In the genomic region with DNA sequence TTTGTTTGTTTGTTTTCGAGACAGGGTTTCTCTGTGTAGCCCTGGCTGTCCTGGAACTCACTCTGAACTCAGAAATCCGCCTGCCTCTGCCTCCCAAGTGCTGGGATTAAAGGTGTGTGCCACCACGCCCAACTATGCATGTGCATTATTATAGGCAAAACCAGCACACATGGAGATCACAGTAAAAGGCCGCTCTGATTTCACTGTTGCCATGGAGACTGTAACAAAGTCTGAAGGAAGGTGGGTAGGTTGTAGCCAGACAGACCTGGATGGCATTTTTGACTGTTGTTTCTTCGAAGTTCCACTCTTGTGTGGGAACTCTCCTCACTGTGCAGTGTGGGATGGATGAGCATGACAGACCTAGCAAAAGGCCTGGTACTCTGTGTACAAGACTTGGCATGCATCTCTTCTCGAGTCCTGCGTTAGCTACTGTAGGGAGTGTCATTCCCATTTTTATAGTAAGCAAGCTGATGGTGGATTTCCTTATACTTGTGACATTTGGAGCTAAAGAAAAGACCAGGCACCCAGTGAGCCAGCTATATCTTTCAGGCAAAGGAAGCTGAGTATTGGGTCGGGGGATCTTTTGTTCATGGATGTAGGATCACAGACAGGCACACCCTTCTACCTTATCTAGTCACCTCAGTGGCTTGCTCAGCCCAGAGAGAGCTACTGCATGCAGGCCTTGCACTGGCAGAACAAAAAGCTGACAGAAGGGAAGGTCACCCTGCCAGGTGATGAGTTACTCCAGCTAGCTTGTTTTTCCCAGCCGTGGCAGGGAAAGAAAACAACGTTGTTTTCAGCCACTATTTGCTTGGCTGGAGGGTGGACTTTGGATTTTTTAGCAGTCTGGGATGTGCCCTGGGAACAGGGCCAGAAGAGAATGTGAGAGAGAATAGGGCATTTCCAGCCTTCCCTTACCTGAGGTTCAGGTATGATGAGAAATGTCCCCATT, we compare ENCODE assay signal across 9 mouse cellular contexts. TPM values are rescaled to one million over a fixed set of nuclear protein-coding genes. Genes with fewer than 3 reads are reported as not detected.
DNase-seq lines count a peak whose midpoint lies in the region; ATAC-seq and TF ChIP-seq lines count a peak whose summit lies in the region.
"Had no signal": no experiment of that assay in that cellular context is flagged by ENCODE, and none has a peak within 500 bp of the region (broad histone marks: within the 10 kb centered on the region; RNA-seq: fewer than 3 reads in every experiment).

No protein-coding gene starts in this region.

- WGBS in lung, embryonic 15.5 days: 73% methylated on average over 10 of the region's 10 CpGs
- WGBS in embryonic facial prominence, embryonic 12.5 days: 77% methylated on average over 10 of the region's 10 CpGs
- 60% methylated on average over 10 of the region's 10 CpGs for WGBS in intestine, postnatal 0 days
- WGBS in midbrain, embryonic 13.5 days: 81% methylated on average over 10 of the region's 10 CpGs

- no peak for DNase-seq in lung, adult 18-20 months
- DNase-seq in adrenal gland, adult (ENCODE audit: inconsistent age in 2 of 2, low spot score in 1 of 2): no peak
- no peak for DNase-seq in spleen, adult 12 weeks (ENCODE audit: low spot score)
- no peak for DNase-seq in left cerebral cortex, adult 8-10 months (ENCODE audit: low spot score in 2 of 2)

- peak overlapping the region; percentile 76 for H3K4me3 ChIP-seq in lung, embryonic 15.5 days
- peak overlapping the region; percentile 88 for H3K4me3 ChIP-seq in embryonic facial prominence, embryonic 12.5 days
- peak overlapping the region; percentile 87 for H3K4me3 ChIP-seq in intestine, postnatal 0 days (ENCODE audit: low read depth, low read length)
- H3K4me3 ChIP-seq in midbrain, embryonic 13.5 days (replicated peaks): peak overlapping the region; percentile 84

- peak overlapping the region; percentile 99 for H3K27ac ChIP-seq in lung, embryonic 15.5 days
- H3K27ac ChIP-seq in embryonic facial prominence, embryonic 12.5 days: peak overlapping the region; percentile 94
- peak overlapping the region; percentile 97 for H3K27ac ChIP-seq in intestine, postnatal 0 days (ENCODE audit: low read depth, low read length)
- H3K27ac ChIP-seq in midbrain, embryonic 13.5 days: peak overlapping the region; percentile 95

- no peak for TF ChIP-seq CTCF in intestine, postnatal 0 days (IDR thresholded peaks at IDR 0.05; ENCODE audit: low read depth)

- peaks cover 39% of the 10 kb centered on the region for H3K4me1 ChIP-seq in lung, embryonic 15.5 days
- peaks cover 15% of the 10 kb centered on the region for H3K4me1 ChIP-seq in embryonic facial prominence, embryonic 12.5 days
- peaks cover 8% of the 10 kb centered on the region for H3K4me1 ChIP-seq in intestine, postnatal 0 days (replicated peaks; ENCODE audit: control insufficient read depth, insufficient read depth, low read length)
- peaks cover 42% of the 10 kb centered on the region for H3K4me1 ChIP-seq in midbrain, embryonic 13.5 days (replicated peaks)

- no peaks in the 10 kb centered on the region for H3K36me3 ChIP-seq in lung, embryonic 15.5 days
- no peaks in the 10 kb centered on the region for H3K36me3 ChIP-seq in embryonic facial prominence, embryonic 12.5 days
- no peaks in the 10 kb centered on the region; the same call in 1 of the 2 replicates for H3K36me3 ChIP-seq in intestine, postnatal 0 days (ENCODE audit: control insufficient read depth, insufficient read depth)
- H3K36me3 ChIP-seq in midbrain, embryonic 13.5 days: peaks cover 4% of the 10 kb centered on the region; the same call in 1 of the 2 replicates

- ATAC-seq in lung, embryonic 15.5 days (ENCODE audit: borderline replicate concordance, extremely low read depth, low FRiP score, low TSS enrichment): no peak
- no peak for ATAC-seq in embryonic facial prominence, embryonic 12.5 days (ENCODE audit: insufficient number of reproducible peaks, insufficient read depth, low FRiP score, low TSS enrichment)
- ATAC-seq in intestine, postnatal 0 days: no peak
- ATAC-seq in midbrain, embryonic 13.5 days: no peak

- H3K9me3 ChIP-seq in lung, embryonic 15.5 days: no peaks in the 10 kb centered on the region
- no peaks in the 10 kb centered on the region for H3K9me3 ChIP-seq in embryonic facial prominence, embryonic 12.5 days
- no peaks in the 10 kb centered on the region for H3K9me3 ChIP-seq in intestine, postnatal 0 days (ENCODE audit: control insufficient read depth)
- H3K9me3 ChIP-seq in midbrain, embryonic 13.5 days: no peaks in the 10 kb centered on the region

- H3K9ac ChIP-seq in lung, embryonic 15.5 days: peak overlapping the region; percentile 81; the same call in 1 of the 2 replicates
- H3K9ac ChIP-seq in embryonic facial prominence, embryonic 12.5 days: peak overlapping the region; percentile 72; the same call in 1 of the 2 replicates
- no peak overlapping the region for H3K9ac ChIP-seq in intestine, postnatal 0 days (ENCODE audit: low read depth, low read length)
- peak overlapping the region; percentile 85 for H3K9ac ChIP-seq in midbrain, embryonic 13.5 days (replicated peaks)

- H3K4me2 ChIP-seq in lung, embryonic 15.5 days: peak overlapping the region; percentile 69
- peak overlapping the region; percentile 82 for H3K4me2 ChIP-seq in embryonic facial prominence, embryonic 12.5 days (replicated peaks)
- H3K4me2 ChIP-seq in intestine, postnatal 0 days (replicated peaks; ENCODE audit: low read depth): peak overlapping the region; percentile 74
- H3K4me2 ChIP-seq in midbrain, embryonic 13.5 days (replicated peaks): peak overlapping the region; percentile 89

- no peaks in the 10 kb centered on the region for H3K27me3 ChIP-seq in lung, embryonic 15.5 days
- H3K27me3 ChIP-seq in embryonic facial prominence, embryonic 12.5 days: no peaks in the 10 kb centered on the region
- no peaks in the 10 kb centered on the region for H3K27me3 ChIP-seq in intestine, postnatal 0 days (replicated peaks; ENCODE audit: control insufficient read depth, insufficient read depth, low read length)
- no peaks in the 10 kb centered on the region for H3K27me3 ChIP-seq in midbrain, embryonic 13.5 days

RNA-seq across cellular contexts. Expression of gene Ubald1, which starts 1.6 kb away (rescaled TPM):
- 35.7 TPM in 2 replicates for polyA plus RNA-seq in lung, embryonic 15.5 days (2015; fragmentation: Nextera tagmentation; extraction: Ambion mirVana)
- polyA plus RNA-seq in embryonic facial prominence, embryonic 12.5 days (2016; fragmentation: Nextera tagmentation; extraction: Ambion mirVana): 31.2 and 32.7 TPM in 2 replicates
- 22.9 and 24.9 TPM in 2 replicates for polyA plus RNA-seq in intestine, postnatal 0 days (2015; fragmentation: Nextera tagmentation; extraction: Ambion mirVana)
- polyA plus RNA-seq in midbrain, embryonic 13.5 days (2015; fragmentation: Nextera tagmentation; extraction: Ambion mirVana): 45.8 and 46.2 TPM in 2 replicates
- 10 to 100 TPM; 74.5 to 92.0 (median 80.8) TPM for total RNA-seq in left cerebral cortex, adult 8-10 months (2022)

RNA-seq across cellular contexts. Expression of gene Mgrn1, which starts 4.4 kb away (rescaled TPM):
- 88.1 and 93.0 TPM in 2 replicates for polyA plus RNA-seq in lung, embryonic 15.5 days (2015; fragmentation: Nextera tagmentation; extraction: Ambion mirVana)
- polyA plus RNA-seq in embryonic facial prominence, embryonic 12.5 days (2016; fragmentation: Nextera tagmentation; extraction: Ambion mirVana): 91.9 and 93.4 TPM in 2 replicates
- 57.8 and 62.8 TPM in 2 replicates for polyA plus RNA-seq in intestine, postnatal 0 days (2015; fragmentation: Nextera tagmentation; extraction: Ambion mirVana)
- 100 and 101 TPM in 2 replicates for polyA plus RNA-seq in midbrain, embryonic 13.5 days (2015; fragmentation: Nextera tagmentation; extraction: Ambion mirVana)
- 100 to 1,000 TPM; 210 to 220 (median 214) TPM for total RNA-seq in left cerebral cortex, adult 8-10 months (2022)

RNA-seq across cellular contexts. Expression of gene 4930562C15Rik, which starts 46.5 kb away (rescaled TPM):
- 0.57 and 0.69 TPM in 2 replicates for polyA plus RNA-seq in lung, embryonic 15.5 days (2015; fragmentation: Nextera tagmentation; extraction: Ambion mirVana)
- 0.50 and 0.67 TPM in 2 replicates for polyA plus RNA-seq in embryonic facial prominence, embryonic 12.5 days (2016; fragmentation: Nextera tagmentation; extraction: Ambion mirVana)
- polyA plus RNA-seq in intestine, postnatal 0 days (2015; fragmentation: Nextera tagmentation; extraction: Ambion mirVana): not detected in 2 replicates
- 0.40 and 0.50 TPM in 2 replicates for polyA plus RNA-seq in midbrain, embryonic 13.5 days (2015; fragmentation: Nextera tagmentation; extraction: Ambion mirVana)
- not detected for total RNA-seq in left cerebral cortex, adult 8-10 months (2022)
- total RNA-seq: common myeloid progenitor, adult 5-6 weeks had no signal

RNA-seq across cellular contexts. Expression of gene Nudt16l1, which starts 56.9 kb away (rescaled TPM):
- polyA plus RNA-seq in lung, embryonic 15.5 days (2015; fragmentation: Nextera tagmentation; extraction: Ambion mirVana): 150 and 167 TPM in 2 replicates
- polyA plus RNA-seq in embryonic facial prominence, embryonic 12.5 days (2016; fragmentation: Nextera tagmentation; extraction: Ambion mirVana): 171 and 177 TPM in 2 replicates
- polyA plus RNA-seq in intestine, postnatal 0 days (2015; fragmentation: Nextera tagmentation; extraction: Ambion mirVana): 77.7 and 79.5 TPM in 2 replicates
- 130 and 131 TPM in 2 replicates for polyA plus RNA-seq in midbrain, embryonic 13.5 days (2015; fragmentation: Nextera tagmentation; extraction: Ambion mirVana)
- 10 to 100 TPM; 65.1 to 79.3 (median 69.9) TPM for total RNA-seq in left cerebral cortex, adult 8-10 months (2022)
